Mouse (Mus musculus): ENCODE measurements around the gene Dnah9.

The Dnah9 gene

DNA sequence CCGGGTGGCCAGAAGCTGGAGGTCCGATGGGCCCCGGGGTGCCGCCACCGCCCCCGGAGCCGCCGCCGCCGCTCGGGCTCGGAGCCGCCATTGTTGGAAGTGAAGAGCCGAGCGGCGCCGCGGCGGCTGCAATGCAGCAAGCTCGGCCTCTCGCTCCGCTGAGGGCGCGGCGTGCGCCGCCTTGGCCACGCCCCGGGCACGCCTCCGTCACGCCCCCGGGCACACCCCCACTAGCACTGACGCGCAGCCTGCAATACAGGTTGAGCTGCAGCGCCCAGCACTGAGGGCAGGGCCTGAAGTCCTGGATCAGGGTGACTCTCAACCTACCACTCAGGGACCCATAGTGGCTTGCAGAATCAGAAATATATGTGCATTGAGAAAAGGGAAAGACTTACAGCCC is 380.2 kb downstream of the Dnah9 start, which contains the start of gene Map2k4:
Gene Map2k4, minus strand, starts transcription at position 144 of the 400 bp plus-strand sequence.
- peak; percentile 94 for DNase-seq

DNA sequence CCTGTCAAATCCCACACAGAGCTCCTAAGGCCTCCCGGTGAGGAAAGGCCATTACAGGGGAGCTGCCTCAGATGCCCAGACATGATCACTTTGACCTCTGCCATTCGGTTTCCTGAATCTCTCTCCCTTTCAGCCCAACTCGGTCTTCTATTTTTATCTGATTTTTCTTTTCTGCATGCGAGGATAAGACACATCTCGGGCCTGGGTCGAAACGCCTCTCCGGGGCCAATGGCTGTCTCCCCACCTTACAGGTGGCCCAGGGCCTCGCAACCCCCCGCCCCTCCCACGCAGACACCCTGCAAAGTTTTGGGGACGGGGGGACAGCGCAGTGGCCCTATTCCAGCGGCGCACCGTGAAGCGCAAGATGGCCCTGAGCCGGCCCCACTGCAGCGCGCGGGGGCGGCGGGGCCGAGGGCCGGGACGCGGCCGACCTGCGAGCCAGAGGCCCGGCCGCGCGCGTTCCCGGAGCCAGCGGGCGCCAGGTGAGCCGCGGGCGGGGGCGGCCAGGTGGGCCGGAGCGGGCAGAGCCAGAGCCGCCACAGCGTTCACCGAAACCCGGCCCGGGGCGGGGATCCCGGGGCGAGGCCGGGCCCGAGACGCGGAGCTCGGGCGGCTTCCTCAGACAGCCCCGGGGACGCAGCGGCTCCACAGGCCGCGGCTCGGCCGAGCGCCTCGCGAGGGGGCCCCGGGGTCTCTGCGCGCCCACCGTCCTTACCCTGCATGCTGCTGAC is 380.8 kb downstream of the Dnah9 start:
- DNase-seq: no peak

GRCm38 (mm10) chr11:65786160-65786559 is 382.2 kb downstream of the Dnah9 start:
- no peak for DNase-seq

DNA sequence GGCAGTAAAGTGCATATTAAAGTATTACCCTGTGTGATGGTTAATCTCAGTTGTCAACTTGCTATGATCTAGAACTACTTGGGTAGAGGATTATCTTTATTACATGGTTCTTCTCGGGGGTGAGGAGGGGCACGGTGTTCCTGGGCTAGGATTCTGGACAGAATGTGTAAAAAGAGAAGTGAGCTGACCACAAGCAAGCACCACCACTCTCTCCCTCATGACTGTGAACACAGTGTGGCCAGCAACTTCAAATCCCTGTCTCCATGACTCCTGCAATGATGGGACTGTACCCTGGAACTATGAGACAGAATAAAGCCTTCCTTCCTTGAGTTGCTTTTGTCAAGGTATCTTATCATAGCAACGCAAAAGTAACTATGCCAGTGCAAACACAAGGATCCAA is 386.8 kb downstream of the Dnah9 start:
- no peak for DNase-seq

Data from lung, postnatal 10 days (tissue).